Mouse (Mus musculus) heart, embryonic 14.5 days (tissue): ENCODE results near the gene Rgs3. TPM values are rescaled to one million over a fixed set of nuclear protein-coding genes. Genes with fewer than 3 reads are reported as not detected.

Experiments used
- ATAC-seq: fragments of 200-750 bp; cut with Nextera tagmentation; 2 replicates; pipeline ENCODE4 v1.8.0; 2017; ENCODE audit warnings: low read depth, moderate TSS enrichment; ENCODE audit not compliant: insufficient number of reproducible peaks, insufficient read depth, low FRiP score
- H3K27ac ChIP-seq, 2 experiments: fragments of 200-500 bp in 1 of 2; fragments of 300-500 bp in 1 of 2; sonication (generic) in 1 of 2; replicated peaks in 1 of 2; 2 replicates each; pipeline ENCODE4 v1.5.1; 2012 to 2014; ENCODE audit warnings: low read depth in 2 of 2, low read length in 2 of 2, control low read depth in 1 of 2, mild to moderate bottlenecking in 1 of 2, mixed read lengths in 1 of 2; ENCODE audit not compliant: control insufficient read depth in 1 of 2, insufficient read depth in 1 of 2
- H3K27me3 ChIP-seq: fragments of 300-500 bp; sonication (generic); 2 replicates; pipeline ENCODE4 v1.6.1; 2014; ENCODE audit warnings: mild to moderate bottlenecking, low read length, control low read depth; ENCODE audit not compliant: control insufficient read depth, insufficient read depth
- H3K36me3 ChIP-seq: fragments of 300-500 bp; sonication (generic); 2 replicates; pipeline ENCODE4 v1.6.1; 2014; ENCODE audit warnings: mild to moderate bottlenecking, control low read depth, low read length, mixed read lengths; ENCODE audit not compliant: control insufficient read depth, insufficient read depth
- H3K4me1 ChIP-seq, 2 experiments: fragments of 200-500 bp in 1 of 2; fragments of 300-500 bp in 1 of 2; sonication (generic) in 1 of 2; 2 replicates each; pipeline ENCODE4 v1.6.1; 2012 to 2014; ENCODE audit warnings: low read length in 2 of 2, control low read depth in 1 of 2, mixed read lengths in 1 of 2; ENCODE audit not compliant: control insufficient read depth in 2 of 2, insufficient read depth in 2 of 2
- H3K4me2 ChIP-seq: fragments of 300-500 bp; sonication (generic); 2 replicates; pipeline ENCODE4 v1.6.1; 2014; ENCODE audit warnings: mild to moderate bottlenecking, low read length
- H3K4me3 ChIP-seq, 2 experiments: fragments of 200-500 bp in 1 of 2; fragments of 300-500 bp in 1 of 2; sonication (generic) in 1 of 2; 2 replicates each; pipeline ENCODE4 v1.5.1; 2012 to 2014; ENCODE audit warnings: low read length in 2 of 2, mild to moderate bottlenecking in 2 of 2, control low read depth in 1 of 2, low read depth in 1 of 2, moderate library complexity in 1 of 2; ENCODE audit not compliant: control insufficient read depth in 1 of 2, insufficient read depth in 1 of 2
- H3K9ac ChIP-seq: fragments of 300-500 bp; sonication (generic); 2 replicates; pipeline ENCODE4 v1.6.1; 2014; ENCODE audit warnings: mild to moderate bottlenecking, low read length
- H3K9me3 ChIP-seq: fragments of 300-500 bp; sonication (generic); 2 replicates; pipeline ENCODE4 v1.6.1; 2016; ENCODE audit warnings: low read length, control low read depth; ENCODE audit not compliant: control insufficient read depth
- WGBS: fragments of 180-500 bp; shearing (Covaris S2); extraction: QIAGEN DNeasy Blood & Tissue Kit; methylation state at CpG from one replicate; pipeline ENCODE4 v1.1.7; 2014; 5-methylcytosine and 5-hydroxymethylcytosine counted together
- polyA plus RNA-seq: library from polyadenylated mRNA; unstranded; fragments of >200 nt; fragmentation: Nextera tagmentation; extraction: Ambion mirVana; gene quantifications from 2 replicates; pipeline ENCODE4 v1.2.1, GENCODE M21; 2014

Gene Rgs3
- polyA plus RNA-seq, 1 experiment from 2014 or later = 70.4 TPM

GRCm38 (mm10) chr4:62705749-62706148, 146.1 kb downstream of the Rgs3 start:
- H3K27ac ChIP-seq = no peak overlapping the region
- H3K27me3 ChIP-seq = no peaks in the 10 kb centered on the region
- H3K4me2 ChIP-seq = no peak overlapping the region
- H3K9ac ChIP-seq = no peak overlapping the region
- H3K36me3 ChIP-seq = peaks cover 39% of the 10 kb centered on the region
- no peak overlapping the region for H3K4me3 ChIP-seq
- ATAC-seq = no peak
- H3K4me1 ChIP-seq = peaks cover 7 to 21% of the 10 kb centered on the region in 2 experiments
- no peaks in the 10 kb centered on the region for H3K9me3 ChIP-seq
- WGBS = 63% methylated on average over 3 of the region's 3 CpGs

- Histone ChIP-seq H3K9ac (no peak overlapping the region), H3K36me3 (peaks cover 23% of the 10 kb centered on the region), H3K4me3 (no peak overlapping the region), H3K4me1 (peaks cover 0 to 15% of the 10 kb centered on the region in 2 experiments; a peak in 3 of 4 replicates), H3K27ac (no peak overlapping the region), H3K27me3 (no peaks in the 10 kb centered on the region), H3K9me3 (no peaks in the 10 kb centered on the region), H3K4me2 (no peak overlapping the region)
- ATAC-seq = no peak; the same call in 1 of the 2 replicates
- WGBS = 63% methylated on average over 7 of the region's 7 CpGs
These were observed 148.4 kb downstream of the Rgs3 start for GRCm38 (mm10) chr4:62708084-62708483.

- Histone ChIP-seq H3K27ac (no peak overlapping the region), H3K9me3 (no peaks in the 10 kb centered on the region), H3K4me1 (peaks cover 0 to 13% of the 10 kb centered on the region in 2 experiments; a peak in 1 of 4 replicates), H3K4me3 (no peak overlapping the region), H3K4me2 (no peak overlapping the region), H3K9ac (no peak overlapping the region), H3K27me3 (no peaks in the 10 kb centered on the region), H3K36me3 (peaks cover 14% of the 10 kb centered on the region)
- WGBS = 59% methylated on average over 1 of the region's 1 CpGs
- ATAC-seq = no peak
These were observed 149.3 kb downstream of the Rgs3 start for GRCm38 (mm10) chr4:62708994-62709393.

GRCm38 (mm10) chr4:62709448-62709847, 149.8 kb downstream of the Rgs3 start:
- H3K4me3 ChIP-seq = no peak overlapping the region
- H3K4me2 ChIP-seq = no peak overlapping the region
- WGBS = 81% methylated on average over 5 of the region's 5 CpGs
- H3K9me3 ChIP-seq = no peaks in the 10 kb centered on the region
- no peaks in the 10 kb centered on the region for H3K27me3 ChIP-seq
- ATAC-seq = no peak
- peaks cover 10% of the 10 kb centered on the region for H3K36me3 ChIP-seq
- H3K27ac ChIP-seq = no peak overlapping the region
- H3K9ac ChIP-seq = no peak overlapping the region
- H3K4me1 ChIP-seq = peaks cover 0 to 10% of the 10 kb centered on the region in 2 experiments; a peak in 1 of 4 replicates

GRCm38 (mm10) chr4:62711159-62711558, 151.5 kb downstream of the Rgs3 start:
- no peak overlapping the region for H3K27ac ChIP-seq
- ATAC-seq = no peak
- no peaks in the 10 kb centered on the region for H3K36me3 ChIP-seq
- no peaks in the 10 kb centered on the region for H3K27me3 ChIP-seq
- H3K9me3 ChIP-seq = no peaks in the 10 kb centered on the region
- 77% methylated on average over 7 of the region's 7 CpGs for WGBS
- no peak overlapping the region for H3K4me3 ChIP-seq
- H3K9ac ChIP-seq = no peak overlapping the region
- H3K4me2 ChIP-seq = no peak overlapping the region
- H3K4me1 ChIP-seq = peaks cover 0 to 5% of the 10 kb centered on the region in 2 experiments; a peak in 1 of 4 replicates

GRCm38 (mm10) chr4:62711582-62711981, 151.9 kb downstream of the Rgs3 start:
- WGBS = 58% methylated on average over 4 of the region's 4 CpGs
- Histone ChIP-seq H3K9ac (no peak overlapping the region), H3K4me1 (peaks cover 0 to 5% of the 10 kb centered on the region in 2 experiments; a peak in 1 of 4 replicates)

GRCm38 (mm10) chr4:62720861-62721260, 161.2 kb downstream of the Rgs3 start:
- ATAC-seq = no peak
- peaks cover 14 to 22% of the 10 kb centered on the region in 2 experiments for H3K4me1 ChIP-seq
- no peaks in the 10 kb centered on the region for H3K27me3 ChIP-seq
- 0 out of 2 replicates have a peak, but pooled peaks cover 7% of the 10 kb centered on the region for H3K9me3 ChIP-seq
- no peak overlapping the region for H3K27ac ChIP-seq
- H3K36me3 ChIP-seq = no peaks in the 10 kb centered on the region
- no peak overlapping the region for H3K4me2 ChIP-seq
- no peak overlapping the region for H3K4me3 ChIP-seq
- no peak overlapping the region for H3K9ac ChIP-seq

More at GRCm38 (mm10) chr4:62711582-62711981, 151.9 kb downstream of the Rgs3 start:
- ATAC-seq = no peak
- H3K4me3 ChIP-seq = no peak overlapping the region
- H3K27ac ChIP-seq = no peak overlapping the region
- H3K4me2 ChIP-seq = no peak overlapping the region
- H3K9me3 ChIP-seq = no peaks in the 10 kb centered on the region
- H3K27me3 ChIP-seq = no peaks in the 10 kb centered on the region
- no peaks in the 10 kb centered on the region for H3K36me3 ChIP-seq

GRCm38 (mm10) chr4:62722021-62722426, 162.4 kb downstream of the Rgs3 start:
- 2% methylated on average over 3 of the region's 3 CpGs for WGBS
- Histone ChIP-seq H3K9me3 (0 out of 2 replicates have a peak, but pooled peaks cover 7% of the 10 kb centered on the region), H3K27me3 (no peaks in the 10 kb centered on the region), H3K36me3 (no peaks in the 10 kb centered on the region), H3K4me3 (no peak overlapping the region), H3K27ac (peak overlapping the region; percentile 84), H3K4me2 (no peak overlapping the region), H3K4me1 (peaks cover 14 to 22% of the 10 kb centered on the region in 2 experiments), H3K9ac (peak overlapping the region; percentile 54)
- peak; percentile 39 for ATAC-seq
